Mouse (Mus musculus): Measurements from ENCODE around the gene Grin3a.

GRCm38 (mm10) chr4:49723908-49724307 is 121.6 kb downstream of the Grin3a start:
- TF ChIP-seq GATA1 (IDR thresholded peaks at IDR 0.05; ENCODE audit: borderline replicate concordance, low read length) (no peak), FLI1 (IDR thresholded peaks at IDR 0.05; ENCODE audit: low read length) (no peak)
